Mouse (Mus musculus) heart, embryonic 16.5 days (tissue): Measurements from ENCODE around the gene Serpinb12. TPM values are rescaled to one million over a fixed set of nuclear protein-coding genes. Genes with fewer than 3 reads are reported as not detected.

ENCODE experiments used
- ATAC-seq: fragments of 200-750 bp; cut with Nextera tagmentation; replicated peaks from 2 replicates; pipeline ENCODE4 v1.8.0; 2017; ENCODE audit warnings: moderate number of reproducible peaks; ENCODE audit not compliant: insufficient read depth, low FRiP score; ENCODE audit errors: extremely low read depth
- H3K27ac ChIP-seq: fragments of 300-500 bp; sonication (generic); 2 replicates; pipeline ENCODE4 v1.5.1; 2014; ENCODE audit warnings: mild to moderate bottlenecking, low read length, control low read depth, moderate library complexity
- H3K27me3 ChIP-seq: fragments of 300-500 bp; sonication (generic); 2 replicates; pipeline ENCODE4 v1.6.1; 2014; ENCODE audit warnings: low read length, mixed read lengths; ENCODE audit not compliant: control insufficient read depth, insufficient read depth
- H3K36me3 ChIP-seq: fragments of 300-500 bp; sonication (generic); 2 replicates; pipeline ENCODE4 v1.6.1; 2014; ENCODE audit not compliant: control insufficient read depth, insufficient read depth
- H3K4me1 ChIP-seq: fragments of 300-500 bp; sonication (generic); 2 replicates; pipeline ENCODE4 v1.6.1; 2014; ENCODE audit warnings: low read length, mixed read lengths; ENCODE audit not compliant: control insufficient read depth, insufficient read depth
- H3K4me2 ChIP-seq: fragments of 300-500 bp; sonication (generic); 2 replicates; pipeline ENCODE4 v1.6.1; 2014; ENCODE audit warnings: low read depth, mild to moderate bottlenecking, control low read depth, low read length
- H3K4me3 ChIP-seq: fragments of 300-500 bp; sonication (generic); 2 replicates; pipeline ENCODE4 v1.5.1; 2014; ENCODE audit warnings: mild to moderate bottlenecking, control low read depth, low read length
- H3K9ac ChIP-seq: fragments of 300-500 bp; sonication (generic); 2 replicates; pipeline ENCODE4 v1.6.1; 2014; ENCODE audit warnings: low read length, control low read depth
- H3K9me3 ChIP-seq: fragments of 300-500 bp; sonication (generic); replicated peaks from 2 replicates; pipeline ENCODE4 v1.6.1; 2016; ENCODE audit warnings: low read length; ENCODE audit not compliant: control insufficient read depth
- WGBS: fragments of 180-500 bp; shearing (Covaris S2); extraction: QIAGEN DNeasy Blood & Tissue Kit; methylation state at CpG from one replicate; pipeline ENCODE4 v1.1.7; 2014; 5-methylcytosine and 5-hydroxymethylcytosine counted together
- polyA plus RNA-seq: library from polyadenylated mRNA; unstranded; fragments of >200 nt; fragmentation: Nextera tagmentation; extraction: Ambion mirVana; gene quantifications from 2 replicates; pipeline ENCODE4 v1.2.1, GENCODE M21; 2015

Gene Serpinb12
- polyA plus RNA-seq, 1 experiment from 2014 or later, result 0.56 TPM

GRCm38 (mm10) chr1:106983865-106984264 lies 49.6 kb downstream of the Serpinb12 start:
- no peak overlapping the region for H3K9ac ChIP-seq
- no peak overlapping the region for H3K4me2 ChIP-seq
- no peak overlapping the region for H3K27ac ChIP-seq
- H3K9me3 ChIP-seq, result no peaks in the 10 kb centered on the region
- no peaks in the 10 kb centered on the region for H3K27me3 ChIP-seq
- no peaks in the 10 kb centered on the region for H3K36me3 ChIP-seq
- WGBS, result 51% methylated on average over 2 of the region's 2 CpGs
- H3K4me1 ChIP-seq, result no peaks in the 10 kb centered on the region
- no peak overlapping the region for H3K4me3 ChIP-seq
- no peak for ATAC-seq

DNA sequence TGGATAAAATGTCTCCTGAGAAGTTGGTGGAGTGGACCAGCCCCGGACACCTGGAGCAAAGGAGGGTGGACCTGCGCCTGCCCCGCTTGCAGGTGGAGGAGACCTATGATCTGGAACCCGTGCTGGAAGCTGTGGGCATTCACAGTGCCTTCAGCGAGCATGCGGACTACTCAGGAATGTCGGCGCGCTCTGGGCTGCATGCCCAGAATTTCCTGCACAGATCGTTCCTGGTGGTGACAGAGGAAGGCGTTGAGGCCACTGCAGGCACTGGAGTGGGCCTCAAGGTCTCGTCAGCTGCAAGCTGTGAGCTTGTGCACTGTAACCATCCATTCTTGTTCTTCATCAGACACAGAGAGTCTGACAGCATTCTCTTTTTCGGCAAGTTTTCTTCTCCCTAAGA lies 66.2 kb downstream of the Serpinb12 start:
- peak overlapping the region; percentile 45 for H3K4me2 ChIP-seq
- no peaks in the 10 kb centered on the region for H3K36me3 ChIP-seq
- H3K4me1 ChIP-seq, result peaks cover 7% of the 10 kb centered on the region
- H3K27ac ChIP-seq, result peak overlapping the region; percentile 81
- ATAC-seq, result peak; percentile 99
- WGBS, result 24% methylated on average over 13 of the region's 13 CpGs
- H3K9me3 ChIP-seq, result no peaks in the 10 kb centered on the region
- no peaks in the 10 kb centered on the region for H3K27me3 ChIP-seq
- no peak overlapping the region for H3K4me3 ChIP-seq
- no peak overlapping the region for H3K9ac ChIP-seq

DNA sequence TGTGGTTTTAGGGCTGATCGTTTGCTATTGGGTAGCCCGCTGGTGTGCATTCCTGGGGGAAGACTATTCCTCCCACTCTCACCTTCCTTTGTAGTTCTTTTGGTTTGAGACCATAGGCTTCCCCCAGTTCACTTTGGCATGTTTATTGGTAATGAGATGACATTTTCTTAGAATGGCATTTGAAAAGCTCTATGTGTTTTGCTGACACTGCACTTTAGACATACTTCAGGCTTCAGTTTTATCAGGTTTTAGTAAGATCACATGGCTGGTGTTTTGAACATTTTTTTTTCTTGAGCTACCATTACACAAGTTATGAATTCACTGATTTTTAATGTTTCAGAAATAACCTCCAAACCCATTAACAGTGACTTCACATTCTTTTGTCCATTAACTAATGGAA lies 67.5 kb downstream of the Serpinb12 start:
- Histone ChIP-seq H3K9ac (no peak overlapping the region), H3K27me3 (no peaks in the 10 kb centered on the region), H3K9me3 (no peaks in the 10 kb centered on the region), H3K4me2 (no peak overlapping the region), H3K4me3 (no peak overlapping the region), H3K36me3 (no peaks in the 10 kb centered on the region), H3K27ac (no peak overlapping the region), H3K4me1 (peaks cover 7% of the 10 kb centered on the region)
- 83% methylated on average over 2 of the region's 2 CpGs for WGBS
- ATAC-seq, result no peak

GRCm38 (mm10) chr1:107006316-107006715 lies 72.1 kb downstream of the Serpinb12 start:
- H3K9ac ChIP-seq, result no peak overlapping the region
- H3K27me3 ChIP-seq, result no peaks in the 10 kb centered on the region
- no peaks in the 10 kb centered on the region for H3K4me1 ChIP-seq
- H3K4me3 ChIP-seq, result no peak overlapping the region
- no peak for ATAC-seq
- no peaks in the 10 kb centered on the region for H3K36me3 ChIP-seq
- H3K27ac ChIP-seq, result no peak overlapping the region
- H3K9me3 ChIP-seq, result no peaks in the 10 kb centered on the region
- 72% methylated on average over 3 of the region's 3 CpGs for WGBS
- no peak overlapping the region for H3K4me2 ChIP-seq

Other genes with a start within 250 kb of the Serpinb12 start
- gene Bcl2, start 220.2 kb upstream of the Serpinb12 start, polyA plus RNA-seq, result 9.3 and 10.4 TPM in 2 replicates
- gene Kdsr, start 174.7 kb upstream of the Serpinb12 start, polyA plus RNA-seq, result 10.1 and 10.9 TPM in 2 replicates
- 39.2 and 52.2 TPM in 2 replicates for gene Vps4b, start 137.7 kb upstream of the Serpinb12 start, polyA plus RNA-seq
- gene Serpinb5, start 73.3 kb upstream of the Serpinb12 start, polyA plus RNA-seq, result 0.29 and 0.86 TPM in 2 replicates
- not detected in 2 replicates for gene Serpinb13, start 46.5 kb downstream of the Serpinb12 start, polyA plus RNA-seq
- gene Serpinb3a, start 117.9 kb downstream of the Serpinb12 start, polyA plus RNA-seq, result 0.17 and 0.28 TPM in 2 replicates
- not detected in 2 replicates for gene Serpinb3d, start 149.1 kb downstream of the Serpinb12 start, polyA plus RNA-seq